Mouse (Mus musculus): ENCODE results near the gene Arl15.

Gene Arl15

GRCm38 (mm10) chr13:114090786-114091185 lies 296.5 kb downstream of the Arl15 start:
- DNase-seq (ENCODE audit: inconsistent age in 2 of 2, low spot score in 1 of 2), result no peak

DNA sequence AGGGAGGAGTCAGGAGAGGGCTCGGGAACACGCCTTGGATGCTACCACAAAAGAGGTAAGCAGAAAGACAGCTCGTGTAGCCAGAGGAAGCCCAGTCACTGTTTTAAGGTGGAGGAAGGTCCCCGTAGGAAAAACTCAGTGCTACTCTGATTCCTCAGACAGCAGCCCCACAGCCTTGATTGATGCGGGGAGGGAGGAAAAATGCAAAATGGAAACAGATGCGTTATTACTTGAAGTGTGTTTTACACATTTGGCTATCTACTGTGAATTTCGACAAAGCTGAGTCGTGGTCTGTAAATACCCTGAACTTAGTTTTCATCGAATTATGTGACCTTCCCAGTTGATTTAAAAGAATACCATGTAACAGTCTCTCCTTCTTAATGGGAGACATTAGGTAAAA lies 296.9 kb downstream of the Arl15 start:
- DNase-seq (ENCODE audit: inconsistent age in 2 of 2, low spot score in 1 of 2), result no peak

DNA sequence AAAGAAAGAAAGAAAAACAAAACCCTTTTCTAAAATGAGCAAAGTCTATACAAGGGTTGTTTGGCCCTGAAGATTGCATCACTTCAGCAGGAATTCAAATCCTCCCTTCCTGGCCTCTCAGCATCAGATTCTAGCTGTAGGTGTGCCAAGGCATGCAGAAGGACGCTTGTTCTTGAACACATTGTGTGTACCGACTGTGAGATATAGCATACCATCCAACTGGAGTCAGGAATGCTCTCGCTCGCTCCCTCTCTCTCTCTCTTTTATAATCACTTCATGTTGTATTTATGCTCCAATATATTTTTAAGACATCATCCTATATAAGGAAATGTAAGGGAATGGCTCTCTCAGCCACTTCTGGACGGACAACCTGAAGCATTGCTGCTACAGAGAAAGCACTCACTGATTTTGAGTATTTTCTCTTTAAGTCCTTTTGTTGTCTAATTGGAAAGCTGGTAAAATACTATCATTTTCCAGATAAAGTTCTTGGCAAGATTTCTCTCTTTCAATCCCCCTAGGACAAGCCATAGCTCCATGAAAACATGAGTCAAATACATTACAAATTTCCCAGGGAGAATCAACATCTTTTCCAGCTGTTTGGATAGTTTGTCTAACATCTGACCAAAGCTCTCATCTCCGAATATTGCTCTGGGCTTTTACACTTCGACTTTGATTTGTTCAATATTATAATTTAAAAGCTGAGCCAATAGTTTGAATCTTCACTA lies 300.0 kb downstream of the Arl15 start:
- DNase-seq (ENCODE audit: inconsistent age in 2 of 2, low spot score in 1 of 2), result no peak

- DNase-seq (ENCODE audit: inconsistent age in 2 of 2, low spot score in 1 of 2), result no peak
Measured at GRCm38 (mm10) chr13:114095440-114095839, 301.1 kb downstream of the Arl15 start.

- no peak for DNase-seq (ENCODE audit: inconsistent age in 2 of 2, low spot score in 1 of 2)
Measured at GRCm38 (mm10) chr13:114096386-114096785, 302.1 kb downstream of the Arl15 start.

GRCm38 (mm10) chr13:114101155-114101554 lies 306.9 kb downstream of the Arl15 start:
- no peak for DNase-seq (ENCODE audit: inconsistent age in 2 of 2, low spot score in 1 of 2)

- peak in 1 of 2 experiments; percentile 18 for DNase-seq (ENCODE audit: inconsistent age in 2 of 2, low spot score in 1 of 2)
Measured at GRCm38 (mm10) chr13:114106083-114106482, 311.8 kb downstream of the Arl15 start.

- no peak for DNase-seq (ENCODE audit: inconsistent age in 2 of 2, low spot score in 1 of 2)
Measured at GRCm38 (mm10) chr13:114107499-114107898, 313.2 kb downstream of the Arl15 start.

- DNase-seq (ENCODE audit: inconsistent age in 2 of 2, low spot score in 1 of 2), result no peak
Measured at GRCm38 (mm10) chr13:114109441-114109840, 315.1 kb downstream of the Arl15 start.

GRCm38 (mm10) chr13:114109845-114110244 lies 315.5 kb downstream of the Arl15 start:
- DNase-seq (ENCODE audit: inconsistent age in 2 of 2, low spot score in 1 of 2), result peak in 1 of 2 experiments; percentile 31

- no peak for DNase-seq (ENCODE audit: inconsistent age in 2 of 2, low spot score in 1 of 2)
Measured at GRCm38 (mm10) chr13:114113516-114113915, 319.2 kb downstream of the Arl15 start.

GRCm38 (mm10) chr13:114114586-114114985 lies 320.3 kb downstream of the Arl15 start:
- DNase-seq (ENCODE audit: inconsistent age in 2 of 2, low spot score in 1 of 2), result no peak

GRCm38 (mm10) chr13:114115106-114115505 lies 320.8 kb downstream of the Arl15 start:
- no peak for DNase-seq (ENCODE audit: inconsistent age in 2 of 2, low spot score in 1 of 2)

GRCm38 (mm10) chr13:114118104-114118830 lies 324.0 kb downstream of the Arl15 start:
- peak; percentile 16 to 70 for DNase-seq (ENCODE audit: inconsistent age in 2 of 2, low spot score in 1 of 2)

GRCm38 (mm10) chr13:114119816-114120215 lies 325.5 kb downstream of the Arl15 start:
- no peak for DNase-seq (ENCODE audit: inconsistent age in 2 of 2, low spot score in 1 of 2)

DNA sequence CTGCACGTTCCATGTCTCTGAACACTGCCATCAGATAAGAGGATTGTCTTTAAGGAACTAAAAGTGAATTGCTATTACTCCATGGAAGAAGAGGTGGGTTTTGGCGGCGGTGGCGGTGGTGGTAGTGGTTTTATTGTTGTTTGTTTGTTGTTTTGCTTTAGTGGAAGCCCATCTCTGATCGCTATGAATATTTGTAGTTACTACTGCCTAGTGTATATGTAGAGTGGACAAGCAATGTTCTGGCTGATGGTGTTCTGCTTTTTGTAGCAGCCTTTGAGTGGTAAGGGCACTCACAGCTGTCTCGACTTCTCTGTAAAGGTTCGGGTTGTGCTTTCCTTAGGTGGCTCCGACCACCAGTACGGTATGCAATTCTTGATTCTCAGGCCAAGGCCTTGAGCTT lies 327.3 kb downstream of the Arl15 start:
- no peak for DNase-seq (ENCODE audit: inconsistent age in 2 of 2, low spot score in 1 of 2)

GRCm38 (mm10) chr13:114123391-114123790 lies 329.1 kb downstream of the Arl15 start:
- peak in 1 of 2 experiments; percentile 36 for DNase-seq (ENCODE audit: inconsistent age in 2 of 2, low spot score in 1 of 2)

DNA sequence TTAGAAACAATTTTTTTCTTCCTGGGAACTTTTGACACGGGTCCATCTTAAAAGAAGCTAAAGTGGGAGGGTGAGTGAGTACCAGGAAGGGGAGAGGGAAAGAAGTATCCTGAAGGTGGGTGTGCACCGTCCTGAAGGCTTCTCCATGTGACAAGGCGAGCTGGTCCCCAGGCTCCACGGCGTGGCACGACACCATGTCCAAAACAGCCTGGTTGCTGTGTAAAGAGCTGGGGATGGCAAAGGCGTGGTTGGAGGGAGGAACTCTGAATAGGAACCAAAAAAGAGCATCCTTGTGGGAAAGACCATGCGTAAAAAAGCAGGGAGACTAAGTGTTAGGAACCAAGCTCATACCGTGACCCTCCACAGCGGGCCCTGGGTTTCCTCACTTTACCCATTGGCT lies 330.1 kb downstream of the Arl15 start:
- DNase-seq (ENCODE audit: inconsistent age in 2 of 2, low spot score in 1 of 2), result no peak

- DNase-seq (ENCODE audit: inconsistent age in 2 of 2, low spot score in 1 of 2), result no peak
Measured at GRCm38 (mm10) chr13:114124991-114125390, 330.7 kb downstream of the Arl15 start.

DNA sequence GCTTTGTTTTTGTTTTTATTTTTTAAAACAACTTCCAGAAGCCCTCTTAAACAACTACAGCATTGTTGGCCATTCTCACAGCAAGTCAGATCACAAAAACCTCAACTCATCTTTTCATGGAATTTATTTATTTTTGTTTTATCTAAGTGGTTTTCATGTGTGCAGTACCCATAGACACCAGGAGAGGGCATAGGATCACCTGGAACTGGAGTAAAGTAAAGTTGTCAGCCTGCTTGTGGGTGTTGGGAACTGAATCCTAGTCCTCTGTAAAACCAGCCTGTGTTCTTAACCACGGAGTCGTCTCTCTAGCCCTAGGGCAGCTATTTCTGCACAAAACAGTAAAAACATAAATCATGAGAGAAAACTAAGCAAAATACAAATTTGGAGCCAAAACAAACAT lies 334.1 kb downstream of the Arl15 start:
- DNase-seq (ENCODE audit: inconsistent age in 2 of 2, low spot score in 1 of 2), result no peak

- no peak for DNase-seq (ENCODE audit: inconsistent age in 2 of 2, low spot score in 1 of 2)
Measured at GRCm38 (mm10) chr13:114129986-114130385, 335.7 kb downstream of the Arl15 start.

- DNase-seq (ENCODE audit: inconsistent age in 2 of 2, low spot score in 1 of 2), result no peak
Measured at GRCm38 (mm10) chr13:114130566-114131319, 336.4 kb downstream of the Arl15 start.
